Mouse (Mus musculus) thymus, adult 2 months (tissue): ENCODE data around the gene Zp1. TPM values are rescaled to one million over a fixed set of nuclear protein-coding genes. Genes with fewer than 3 reads are reported as not detected.

ENCODE experiments used
- DNase-seq: peaks from one replicate; pipeline ENCODE4 v3.0.0; 2021
- H3K27ac ChIP-seq: fragments of 200-500 bp; 2 replicates; pipeline ENCODE4 v1.5.1; 2012; ENCODE audit warnings: low read length, control low read depth; ENCODE audit not compliant: control insufficient read depth, insufficient read depth
- H3K27me3 ChIP-seq: fragments of 200-500 bp; 2 replicates; pipeline ENCODE4 v1.6.1; 2012; ENCODE audit warnings: mild to moderate bottlenecking, low read length, moderate library complexity, mixed read lengths; ENCODE audit not compliant: control insufficient read depth, insufficient read depth
- H3K36me3 ChIP-seq: fragments of 200-500 bp; 2 replicates; pipeline ENCODE4 v1.6.1; 2012; ENCODE audit warnings: mild to moderate bottlenecking, low read length, moderate library complexity; ENCODE audit not compliant: control insufficient read depth, insufficient read depth
- H3K4me1 ChIP-seq: fragments of 200-500 bp; replicated peaks from 2 replicates; pipeline ENCODE4 v1.6.1; 2012; ENCODE audit warnings: low read length; ENCODE audit not compliant: control insufficient read depth, insufficient read depth
- H3K4me3 ChIP-seq: fragments of 200-500 bp; 2 replicates; pipeline ENCODE4 v1.5.1; 2012; ENCODE audit warnings: mild to moderate bottlenecking, low read length, control low read depth, moderate library complexity; ENCODE audit not compliant: control insufficient read depth, insufficient read depth
- CTCF ChIP-seq: fragments of 200-500 bp; IDR thresholded peaks from 2 replicates; pipeline ENCODE4 v1.5.1; 2012; ENCODE audit warnings: mild to moderate bottlenecking, control low read depth, low read length, moderate library complexity, borderline replicate concordance; ENCODE audit not compliant: control insufficient read depth, poor library complexity, insufficient read depth; ENCODE audit errors: extremely low read depth
- POLR2A ChIP-seq: fragments of 200-500 bp; IDR thresholded peaks from 2 replicates; pipeline ENCODE4 v1.6.1; 2012; ENCODE audit warnings: mild to moderate bottlenecking, low read length, control low read depth, moderate library complexity; ENCODE audit not compliant: control insufficient read depth, poor library complexity, insufficient read depth; ENCODE audit errors: extremely low read depth
- WGBS: fragments of 180-500 bp; shearing (Covaris S2); methylation state at CpG from one replicate; pipeline ENCODE4 v1.1.7; 2018; 5-methylcytosine and 5-hydroxymethylcytosine counted together
- polyA plus RNA-seq: library from polyadenylated mRNA; depleted of rRNA; stranded (reverse); fragments of >200 nt; gene quantifications from 2 replicates; pipeline ENCODE4 v1.2.3, GENCODE M21; 2012

Gene Zp1
- polyA plus RNA-seq, 1 experiment, result 0.23 TPM

GRCm38 (mm10) chr19:10870676-10871075 is 49.8 kb downstream of the Zp1 start:
- H3K4me3 ChIP-seq, result no peak overlapping the region
- peaks cover 8% of the 10 kb centered on the region; the same call in 1 of the 2 replicates for H3K36me3 ChIP-seq
- peaks cover 4% of the 10 kb centered on the region; the same call in 1 of the 2 replicates for H3K27me3 ChIP-seq
- WGBS, result 100% methylated on average over 3 of the region's 3 CpGs
- no peak for DNase-seq
- H3K4me1 ChIP-seq, result peaks cover 9% of the 10 kb centered on the region; the same call in 1 of the 2 replicates
- no peak overlapping the region for H3K27ac ChIP-seq
- TF ChIP-seq POLR2A (no peak), CTCF (no peak)

- DNase-seq, result no peak
- 26% methylated on average over 8 of the region's 8 CpGs for WGBS
- no peak within 1 kb of the TSS for H3K27ac ChIP-seq
These were observed 50.4 kb downstream of the Zp1 start, which contains the start of gene Tmem132a for GRCm38 (mm10) chr19:10869886-10870527. Gene Tmem132a, minus strand, starts transcription at chr19:10869940.

GRCm38 (mm10) chr19:10869241-10869885 is 51.1 kb downstream of the Zp1 start:
- Histone ChIP-seq H3K4me3 (peak overlapping the region; percentile 44), H3K27me3 (peaks cover 4% of the 10 kb centered on the region; the same call in 1 of the 2 replicates), H3K4me1 (peaks cover 9% of the 10 kb centered on the region; the same call in 1 of the 2 replicates), H3K27ac (no peak overlapping the region), H3K36me3 (peaks cover 8% of the 10 kb centered on the region; the same call in 1 of the 2 replicates)
- peak; percentile 31 for DNase-seq
- 1% methylated on average over 43 of the region's 43 CpGs for WGBS
- TF ChIP-seq POLR2A (no peak), CTCF (no peak)

More at GRCm38 (mm10) chr19:10869886-10870527, 50.4 kb downstream of the Zp1 start, which contains the start of gene Tmem132a:
- peaks cover 8% of the 10 kb centered on the region; the same call in 1 of the 2 replicates for H3K36me3 ChIP-seq
- TF ChIP-seq POLR2A, result no peak
- TF ChIP-seq CTCF, result no peak
- H3K27me3 ChIP-seq, result peaks cover 4% of the 10 kb centered on the region; the same call in 1 of the 2 replicates
- peaks cover 9% of the 10 kb centered on the region; the same call in 1 of the 2 replicates for H3K4me1 ChIP-seq
- H3K4me3 ChIP-seq, result peak within 1 kb of the TSS; percentile 44

- H3K4me3 ChIP-seq, result peak overlapping the region; percentile 44
- peaks cover 5% of the 10 kb centered on the region; the same call in 1 of the 2 replicates for H3K36me3 ChIP-seq
- H3K4me1 ChIP-seq, result peaks cover 9% of the 10 kb centered on the region; the same call in 1 of the 2 replicates
- TF ChIP-seq POLR2A, result 0 out of 2 replicates have a peak, but pooled peaks have one; percentile 6
- no peak for TF ChIP-seq CTCF
- no peak overlapping the region for H3K27ac ChIP-seq
- peaks cover 4% of the 10 kb centered on the region; the same call in 1 of the 2 replicates for H3K27me3 ChIP-seq
- 11% methylated on average over 17 of the region's 17 CpGs for WGBS
- DNase-seq, result no peak
These were observed 51.8 kb downstream of the Zp1 start for GRCm38 (mm10) chr19:10868623-10869141.

- Histone ChIP-seq H3K27ac (no peak overlapping the region), H3K4me3 (no peak overlapping the region), H3K4me1 (peaks cover 9% of the 10 kb centered on the region; the same call in 1 of the 2 replicates), H3K36me3 (peaks cover 2% of the 10 kb centered on the region; the same call in 1 of the 2 replicates), H3K27me3 (peaks cover 4% of the 10 kb centered on the region; the same call in 1 of the 2 replicates)
- no peak for DNase-seq
- 65% methylated on average over 5 of the region's 5 CpGs for WGBS
- no peak for TF ChIP-seq CTCF
- TF ChIP-seq POLR2A, result no peak
These were observed 52.3 kb downstream of the Zp1 start for GRCm38 (mm10) chr19:10867946-10868622.
